Mouse (Mus musculus) CH12.LX (cell line): ENCODE measurements at regions not wholly inside any gene's neighbourhood (a gene's known extent, or its start where the extent isn't known, plus 50 kb on each side); places are given as distances from the start of the nearest gene placed in this dataset.
A peak's percentile ranks its signal among the peaks of the same experiment; 100 is the strongest.

Experiments
- DNase-seq: peaks from one replicate; pipeline ENCODE4 v3.0.0-alpha.2; 2013; ENCODE audit errors: extremely low read depth
- H3K27ac ChIP-seq: 2 replicates; pipeline ENCODE4 v1.5.1; 2012; ENCODE audit warnings: low read depth, mild to moderate bottlenecking, control low read depth, moderate library complexity; ENCODE audit not compliant: insufficient read depth
- H3K27me3 ChIP-seq: replicated peaks from 2 replicates; pipeline ENCODE3; 2012; ENCODE audit warnings: inconsistent platforms
- H3K36me3 ChIP-seq, 2 experiments: replicated peaks in 1 of 2; 2 replicates each; pipeline versions ENCODE3 to v1.6.1; 2012; ENCODE audit warnings: inconsistent platforms in 1 of 2, low read length in 1 of 2, mild to moderate bottlenecking in 1 of 2, mixed read lengths in 1 of 2, moderate library complexity in 1 of 2; ENCODE audit not compliant: control insufficient read depth in 1 of 2, insufficient read depth in 1 of 2
- H3K4me1 ChIP-seq, 2 experiments: 2 replicates each; pipeline ENCODE4 v1.6.1; 2012; ENCODE audit warnings: inconsistent platforms in 1 of 2, moderate library complexity in 1 of 2; ENCODE audit not compliant: insufficient read depth in 2 of 2, control insufficient read depth in 1 of 2
- H3K4me2 ChIP-seq: 2 replicates; pipeline ENCODE4 v1.6.1; 2012; ENCODE audit warnings: low read depth, mild to moderate bottlenecking, control low read depth; ENCODE audit not compliant: poor library complexity, insufficient read depth, severe bottlenecking
- H3K4me3 ChIP-seq, 3 experiments: fragments of 150-350 bp in 1 of 3; sonication (generic) in 1 of 3; replicated peaks in 1 of 3; 2 replicates each; pipeline versions ENCODE3 to v1.5.1; 2011 to 2012; ENCODE audit warnings: low read depth in 2 of 3, low read length in 2 of 3, mild to moderate bottlenecking in 2 of 3, moderate library complexity in 2 of 3, control low read depth in 1 of 3, improper control_type of control experiment in 1 of 3, inconsistent platforms in 1 of 3, mixed read lengths in 1 of 3; ENCODE audit not compliant: poor library complexity in 1 of 3
- H3K79me2 ChIP-seq: replicated peaks from 2 replicates; pipeline ENCODE4 v1.6.1; 2012; ENCODE audit warnings: mild to moderate bottlenecking, moderate library complexity; ENCODE audit not compliant: control insufficient read depth, poor library complexity, insufficient read depth, severe bottlenecking; ENCODE audit errors: extremely low read depth
- H3K9ac ChIP-seq: 2 replicates; pipeline ENCODE4 v1.6.1; 2012; ENCODE audit warnings: low read depth, mild to moderate bottlenecking, control low read depth, moderate library complexity; ENCODE audit not compliant: insufficient read depth
- H3K9me3 ChIP-seq: replicated peaks from 2 replicates; pipeline ENCODE3; 2012; ENCODE audit warnings: low read length, inconsistent platforms, mixed read lengths
- BHLHE40 ChIP-seq: IDR thresholded peaks from 2 replicates; pipeline ENCODE4 v1.6.1; 2011; ENCODE audit warnings: mild to moderate bottlenecking, low read depth, low read length, improper control_type of control experiment
- CHD1 ChIP-seq: IDR thresholded peaks from 2 replicates; pipeline ENCODE4 v1.6.1; 2012; ENCODE audit warnings: low read depth, low read length, improper control_type of control experiment, inconsistent platforms
- EP300 ChIP-seq: IDR thresholded peaks from 2 replicates; pipeline ENCODE4 v1.6.1; 2011; ENCODE audit warnings: low read length, improper control_type of control experiment
- ETS1 ChIP-seq: conservative IDR thresholded peaks from 2 replicates; pipeline ENCODE4 v1.6.1; 2012; ENCODE audit warnings: low read depth, mild to moderate bottlenecking, inconsistent platforms, low read length, improper control_type of control experiment, moderate library complexity
- IRF4 ChIP-seq: IDR thresholded peaks from 2 replicates; pipeline ENCODE4 v1.6.1; 2014; ENCODE audit warnings: low read depth, mild to moderate bottlenecking, inconsistent platforms, low read length, improper control_type of control experiment
- JUN ChIP-seq: IDR thresholded peaks from 2 replicates; pipeline ENCODE4 v1.6.1; 2011; ENCODE audit warnings: low read depth, mild to moderate bottlenecking, low read length, improper control_type of control experiment, moderate library complexity; ENCODE audit not compliant: insufficient read depth
- JUND ChIP-seq: conservative IDR thresholded peaks from 2 replicates; pipeline ENCODE4 v1.6.1; 2011; ENCODE audit warnings: low read depth, low read length, improper control_type of control experiment
- KAT2A ChIP-seq: IDR thresholded peaks from 2 replicates; pipeline ENCODE4 v1.6.1; 2012; ENCODE audit warnings: low read length, improper control_type of control experiment, inconsistent platforms; ENCODE audit not compliant: insufficient replicate concordance
- MAFK ChIP-seq: IDR thresholded peaks from 2 replicates; pipeline ENCODE4 v1.6.1; 2011; ENCODE audit warnings: low read length, improper control_type of control experiment; ENCODE audit not compliant: insufficient replicate concordance
- MEF2A ChIP-seq: IDR thresholded peaks from 2 replicates; pipeline ENCODE4 v1.6.1; 2014; ENCODE audit warnings: low read depth, mild to moderate bottlenecking, inconsistent platforms, low read length, improper control_type of control experiment, borderline replicate concordance
- MXI1 ChIP-seq: IDR thresholded peaks from 2 replicates; pipeline ENCODE4 v1.6.1; 2011; ENCODE audit warnings: mild to moderate bottlenecking, low read depth, low read length, improper control_type of control experiment
- MYC ChIP-seq: IDR thresholded peaks from 2 replicates; pipeline ENCODE4 v1.6.1; 2011; ENCODE audit warnings: low read depth, mild to moderate bottlenecking, improper control_type of control experiment, low read length
- POLR2AphosphoS2 ChIP-seq: IDR thresholded peaks from 2 replicates; pipeline ENCODE4 v1.6.1; 2011; ENCODE audit warnings: low read depth, low read length, improper control_type of control experiment
- RAD21 ChIP-seq: IDR thresholded peaks from 2 replicates; pipeline ENCODE4 v1.6.1; 2011; ENCODE audit warnings: low read depth, mild to moderate bottlenecking, low read length, improper control_type of control experiment, moderate library complexity
- RCOR1 ChIP-seq: conservative IDR thresholded peaks from 2 replicates; pipeline ENCODE4 v1.6.1; 2012; ENCODE audit warnings: low read depth, mild to moderate bottlenecking, inconsistent platforms, low read length, improper control_type of control experiment
- SMC3 ChIP-seq: IDR thresholded peaks from 2 replicates; pipeline ENCODE4 v1.6.1; 2011; ENCODE audit warnings: low read depth, low read length, improper control_type of control experiment
- USF1 ChIP-seq: IDR thresholded peaks from 2 replicates; pipeline ENCODE4 v1.6.1; 2014; ENCODE audit warnings: low read depth, mild to moderate bottlenecking, inconsistent platforms, low read length, improper control_type of control experiment
- ZMIZ1 ChIP-seq: IDR thresholded peaks from 2 replicates; pipeline ENCODE4 v1.6.1; 2012; ENCODE audit warnings: low read depth, mild to moderate bottlenecking, inconsistent platforms, low read length, improper control_type of control experiment
- ZNF384 ChIP-seq: IDR thresholded peaks from 2 replicates; pipeline ENCODE4 v1.6.1; 2012; ENCODE audit warnings: low read depth, low read length, improper control_type of control experiment, inconsistent platforms
- dilution Hi-C: fragments of 300-500 bp; cut with MboI; formaldehyde crosslinking; loops from 2 replicates; pipeline ENCODE4 v1.14.3; 2020; ENCODE audit warnings: low sequenced_read_pairs; ENCODE audit not compliant: extremely low pct_unique_long_range_greater_than_20kb, extremely low pct_ligation_motif_present
- in situ Hi-C: fragments of 300-500 bp; cut with MboI; formaldehyde crosslinking; loops from 3 replicates; pipeline ENCODE4 v1.14.3; 2019; ENCODE audit warnings: low sequenced_read_pairs, low pct_ligation_motif_present, low pct_unique_long_range_greater_than_20kb, mixed read lengths

DNA sequence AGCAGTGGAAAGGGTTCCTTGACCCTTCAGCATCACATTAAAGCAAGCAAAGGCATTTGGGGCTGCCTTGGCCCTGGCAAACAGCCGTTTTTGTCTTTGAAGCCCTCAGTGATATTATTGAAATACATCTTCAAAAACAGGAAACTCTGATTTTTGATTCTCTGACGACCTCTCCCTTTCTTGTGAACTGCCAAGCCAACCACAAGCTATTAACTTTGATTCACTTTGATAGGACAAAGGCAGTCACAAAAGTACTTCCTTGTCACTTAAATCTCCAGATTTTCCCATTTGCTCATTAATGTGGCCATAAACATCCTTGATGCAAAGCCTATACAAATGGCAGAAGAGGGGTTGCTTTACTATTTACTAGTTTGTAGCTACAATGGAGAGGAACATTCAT is 70.0 kb downstream of the Tmsb4x start:
- H3K27ac ChIP-seq: no peak overlapping the region
- no peaks in the 10 kb centered on the region for H3K4me1 ChIP-seq
- H3K9me3 ChIP-seq: no peaks in the 10 kb centered on the region
- no peak for DNase-seq
- in situ Hi-C loops: no loop called here
- H3K4me3 ChIP-seq: no peak overlapping the region
- H3K9ac ChIP-seq: no peak overlapping the region
- dilution Hi-C loops: no loop called here
- no peaks in the 10 kb centered on the region for H3K27me3 ChIP-seq
- no peaks in the 10 kb centered on the region for H3K79me2 ChIP-seq
- no peak for TF ChIP-seq SMC3
- TF ChIP-seq MXI1: no peak
- TF ChIP-seq CHD1: no peak
- TF ChIP-seq, all 38 proteins: peak for 0
- no peak overlapping the region for H3K4me2 ChIP-seq
- H3K36me3 ChIP-seq: no peaks in the 10 kb centered on the region

DNA sequence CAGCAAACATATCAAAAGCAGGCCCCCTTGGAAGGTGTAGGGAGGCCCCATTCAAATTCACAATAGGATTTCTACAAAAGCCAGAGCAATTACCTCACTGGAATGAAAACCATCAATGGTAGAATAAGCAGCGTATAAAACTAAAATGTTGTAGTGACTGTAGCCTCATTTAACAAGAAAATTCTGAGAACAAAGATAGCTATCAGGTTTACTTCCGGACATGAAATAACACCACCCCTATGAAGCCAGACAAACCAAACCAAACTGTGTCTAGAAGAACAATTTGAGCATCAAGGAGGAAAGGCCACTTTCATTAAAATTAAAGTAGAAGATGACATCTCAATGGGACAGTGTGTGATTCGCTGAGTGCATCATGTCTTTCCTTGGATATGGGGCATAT is 74.9 kb downstream of the Tmsb4x start:
- H3K4me1 ChIP-seq: peaks cover 6 to 33% of the 10 kb centered on the region in 2 experiments; a peak in 2 of 4 replicates
- H3K4me2 ChIP-seq: no peak overlapping the region
- dilution Hi-C loops (no loop called here), in situ Hi-C loops (no loop called here)
- no peak overlapping the region for H3K4me3 ChIP-seq
- no peaks in the 10 kb centered on the region for H3K9me3 ChIP-seq
- no peaks in the 10 kb centered on the region for H3K36me3 ChIP-seq
- H3K27ac ChIP-seq: peak overlapping the region; percentile 97; the same call in 1 of the 2 replicates
- peak overlapping the region; percentile 48; the same call in 1 of the 2 replicates for H3K9ac ChIP-seq
- no peak for DNase-seq
- H3K79me2 ChIP-seq: no peaks in the 10 kb centered on the region
- TF ChIP-seq RAD21: no peak
- TF ChIP-seq RCOR1: no peak
- TF ChIP-seq MYC: no peak
- H3K27me3 ChIP-seq: no peaks in the 10 kb centered on the region

DNA sequence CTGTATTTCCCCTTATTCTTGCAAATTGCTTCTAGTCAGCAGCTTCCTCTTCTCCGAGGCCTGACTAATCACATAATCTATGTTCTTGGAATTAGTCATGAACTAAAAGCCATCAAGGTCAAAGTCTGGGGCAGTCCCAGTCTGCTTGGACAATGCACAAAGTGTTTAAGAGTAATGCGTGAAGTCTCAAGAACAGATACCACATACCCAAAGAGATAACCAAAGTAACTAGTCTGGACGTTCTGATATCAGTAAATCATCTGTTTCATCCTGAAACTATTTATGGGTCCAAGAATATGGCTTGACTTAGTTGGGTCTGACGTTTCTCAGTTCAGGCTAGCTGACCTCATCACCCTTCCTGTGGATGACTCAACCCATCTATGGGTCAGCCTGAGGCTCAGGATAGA is 76.1 kb downstream of the Tmsb4x start:
- Histone ChIP-seq H3K27ac (peak overlapping the region; percentile 97), H3K79me2 (no peaks in the 10 kb centered on the region), H3K36me3 (no peaks in the 10 kb centered on the region), H3K27me3 (no peaks in the 10 kb centered on the region)
- dilution Hi-C loops: no loop called here
- in situ Hi-C loops: no loop called here
- TF ChIP-seq JUN: peak; percentile 74
- TF ChIP-seq EP300: peak; percentile 82
- TF ChIP-seq IRF4: peak; percentile 89
- TF ChIP-seq KAT2A: no peak
- peak; percentile 69 for TF ChIP-seq MAFK
- TF ChIP-seq ZMIZ1: 0 out of 2 replicates have a peak, but pooled peaks have one; percentile 33
- TF ChIP-seq BHLHE40: peak; percentile 57
- TF ChIP-seq MEF2A: peak; percentile 80; the same call in 1 of the 2 replicates
- peak; percentile 81 for TF ChIP-seq JUND
- TF ChIP-seq ZNF384: no peak
- no peak for TF ChIP-seq USF1
- no peak for TF ChIP-seq POLR2AphosphoS2
- peak; percentile 84 for TF ChIP-seq ETS1
- TF ChIP-seq, all 38 proteins: peak for 9
- DNase-seq: peak; percentile 58
- Histone ChIP-seq H3K4me3 (no peak overlapping the region), H3K9me3 (no peaks in the 10 kb centered on the region), H3K4me2 (peak overlapping the region; percentile 22), H3K4me1 (peaks cover 6 to 33% of the 10 kb centered on the region in 2 experiments; a peak in 2 of 4 replicates), H3K9ac (peak overlapping the region; percentile 55; the same call in 1 of the 2 replicates)
